Mouse (Mus musculus): ENCODE measurements at regions not wholly inside any gene's neighbourhood (a gene's known extent, or its start where the extent isn't known, plus 50 kb on each side); places are given as distances from the start of the nearest gene placed in this dataset.
"Not testable (repeated sequence)": the region's sequence is repeated elsewhere in the genome, so short reads cannot be mapped to it uniquely, and the experiment has no call there.

DNA sequence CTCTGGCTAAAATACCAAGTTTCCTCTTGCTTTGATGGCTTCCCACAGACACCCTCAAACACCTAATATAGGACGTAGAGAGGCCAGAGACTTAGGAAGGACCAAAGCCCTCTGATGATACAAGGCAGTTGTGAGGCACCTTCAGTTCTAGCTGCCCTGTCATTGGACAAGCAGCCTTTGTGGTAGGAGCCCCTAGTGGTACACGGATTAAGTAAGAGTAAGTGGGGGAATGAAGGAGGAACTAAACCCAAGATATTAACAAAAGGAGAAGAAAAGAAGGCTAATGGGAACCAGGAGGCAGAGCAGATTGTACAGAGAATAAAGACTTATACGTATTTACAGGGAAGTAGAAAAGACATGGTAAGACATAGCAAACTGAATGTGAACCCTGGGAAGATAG, 352.3 kb upstream of the Tmco5 start:
- not testable (repeated sequence) for H3K4me1 ChIP-seq; H3K27ac ChIP-seq; H3K4me3 ChIP-seq; H3K36me3 ChIP-seq; H3K27me3 ChIP-seq; ATAC-seq (ENCODE audit: insufficient number of reproducible peaks, insufficient read depth, low FRiP score, low TSS enrichment, low read depth); H3K9me3 ChIP-seq; H3K4me2 ChIP-seq; H3K9ac ChIP-seq
- 75% methylated on average over 2 of the region's 3 CpGs for WGBS

GRCm38 (mm10) chr2:116536453-116536852, 342.0 kb upstream of the Tmco5 start:
- Histone ChIP-seq H3K27me3 (no peaks in the 10 kb centered on the region), H3K27ac (no peak overlapping the region), H3K4me1 (no peaks in the 10 kb centered on the region), H3K9me3 (peaks cover 43% of the 10 kb centered on the region), H3K4me2 (no peak overlapping the region), H3K9ac (no peak overlapping the region), H3K36me3 (no peaks in the 10 kb centered on the region), H3K4me3 (no peak overlapping the region)
- ATAC-seq (ENCODE audit: insufficient number of reproducible peaks, insufficient read depth, low FRiP score, low TSS enrichment, low read depth), result 0 out of 2 replicates have a peak, but pooled peaks have one; percentile 32
- WGBS, result 82% methylated on average over 1 of the region's 1 CpGs

- Histone ChIP-seq H3K4me2 (no peak overlapping the region), H3K4me3 (no peak overlapping the region), H3K4me1 (no peaks in the 10 kb centered on the region), H3K9ac (no peak overlapping the region), H3K36me3 (no peaks in the 10 kb centered on the region), H3K27ac (no peak overlapping the region), H3K27me3 (no peaks in the 10 kb centered on the region), H3K9me3 (peaks cover 14% of the 10 kb centered on the region)
- ATAC-seq (ENCODE audit: insufficient number of reproducible peaks, insufficient read depth, low FRiP score, low TSS enrichment, low read depth), result no peak
Measured at GRCm38 (mm10) chr2:116559350-116559749, 319.1 kb upstream of the Tmco5 start.

GRCm38 (mm10) chr2:116583989-116584388, 294.5 kb upstream of the Tmco5 start:
- H3K4me2 ChIP-seq, result no peak overlapping the region
- 31% methylated on average over 2 of the region's 2 CpGs for WGBS

GRCm38 (mm10) chr2:116586203-116586959, 292.1 kb upstream of the Tmco5 start:
- 83% methylated on average over 11 of the region's 11 CpGs for WGBS
- Histone ChIP-seq H3K27me3 (no peaks in the 10 kb centered on the region), H3K4me3 (no peak overlapping the region), H3K9me3 (no peaks in the 10 kb centered on the region), H3K4me2 (no peak overlapping the region), H3K36me3 (no peaks in the 10 kb centered on the region), H3K4me1 (no peaks in the 10 kb centered on the region), H3K27ac (no peak overlapping the region), H3K9ac (no peak overlapping the region)
- ATAC-seq (ENCODE audit: insufficient number of reproducible peaks, insufficient read depth, low FRiP score, low TSS enrichment, low read depth), result no peak

More at GRCm38 (mm10) chr2:116583989-116584388, 294.5 kb upstream of the Tmco5 start:
- no peak overlapping the region for H3K9ac ChIP-seq
- no peaks in the 10 kb centered on the region for H3K27me3 ChIP-seq
- no peak for ATAC-seq (ENCODE audit: insufficient number of reproducible peaks, insufficient read depth, low FRiP score, low TSS enrichment, low read depth)
- H3K4me1 ChIP-seq, result no peaks in the 10 kb centered on the region
- no peaks in the 10 kb centered on the region for H3K36me3 ChIP-seq
- H3K4me3 ChIP-seq, result no peak overlapping the region
- H3K27ac ChIP-seq, result no peak overlapping the region
- H3K9me3 ChIP-seq, result no peaks in the 10 kb centered on the region

GRCm38 (mm10) chr2:116605869-116606268, 272.6 kb upstream of the Tmco5 start:
- no peak overlapping the region for H3K9ac ChIP-seq
- H3K27ac ChIP-seq, result no peak overlapping the region
- no peaks in the 10 kb centered on the region for H3K27me3 ChIP-seq
- no peak overlapping the region for H3K4me3 ChIP-seq
- no peak for ATAC-seq (ENCODE audit: insufficient number of reproducible peaks, insufficient read depth, low FRiP score, low TSS enrichment, low read depth)
- no peaks in the 10 kb centered on the region for H3K36me3 ChIP-seq
- no peaks in the 10 kb centered on the region for H3K9me3 ChIP-seq
- no peaks in the 10 kb centered on the region for H3K4me1 ChIP-seq
- H3K4me2 ChIP-seq, result no peak overlapping the region
- 78% methylated on average over 5 of the region's 5 CpGs for WGBS

- H3K4me2 ChIP-seq, result no peak overlapping the region
- H3K9ac ChIP-seq, result no peak overlapping the region
- no peaks in the 10 kb centered on the region for H3K4me1 ChIP-seq
- H3K27me3 ChIP-seq, result no peaks in the 10 kb centered on the region
- H3K4me3 ChIP-seq, result no peak overlapping the region
- H3K36me3 ChIP-seq, result no peaks in the 10 kb centered on the region
- ATAC-seq (ENCODE audit: insufficient number of reproducible peaks, insufficient read depth, low FRiP score, low TSS enrichment, low read depth), result no peak
- 69% methylated on average over 5 of the region's 5 CpGs for WGBS
- no peak overlapping the region for H3K27ac ChIP-seq
- no peaks in the 10 kb centered on the region for H3K9me3 ChIP-seq
Measured at GRCm38 (mm10) chr2:116639935-116640334, 238.6 kb upstream of the Tmco5 start.

DNA sequence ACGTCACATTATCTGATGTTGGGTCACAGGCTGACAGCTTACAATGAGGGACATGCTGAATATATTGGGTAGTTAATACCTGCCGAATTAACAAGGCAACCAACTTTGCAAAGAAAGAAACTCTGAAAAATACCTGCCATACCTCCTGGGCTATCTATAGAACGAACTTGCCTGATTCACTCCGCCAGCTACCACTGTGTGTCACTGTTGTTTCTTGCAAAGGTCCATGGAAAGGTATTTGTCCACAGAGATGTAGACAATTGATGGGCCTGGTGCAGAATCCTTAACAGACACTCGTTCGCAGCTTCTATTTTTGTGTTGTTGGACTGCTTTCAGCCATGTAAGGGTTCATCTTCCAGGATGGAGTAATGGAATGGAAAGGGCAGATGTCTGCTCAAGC, 226.4 kb upstream of the Tmco5 start:
- H3K4me1 ChIP-seq, result no peaks in the 10 kb centered on the region
- H3K36me3 ChIP-seq, result no peaks in the 10 kb centered on the region
- no peaks in the 10 kb centered on the region for H3K9me3 ChIP-seq
- H3K27ac ChIP-seq, result no peak overlapping the region
- no peak overlapping the region for H3K4me3 ChIP-seq
- no peak for ATAC-seq (ENCODE audit: insufficient number of reproducible peaks, insufficient read depth, low FRiP score, low TSS enrichment, low read depth)
- WGBS, result 74% methylated on average over 6 of the region's 6 CpGs
- no peak overlapping the region for H3K9ac ChIP-seq
- H3K4me2 ChIP-seq, result no peak overlapping the region
- no peaks in the 10 kb centered on the region for H3K27me3 ChIP-seq

DNA sequence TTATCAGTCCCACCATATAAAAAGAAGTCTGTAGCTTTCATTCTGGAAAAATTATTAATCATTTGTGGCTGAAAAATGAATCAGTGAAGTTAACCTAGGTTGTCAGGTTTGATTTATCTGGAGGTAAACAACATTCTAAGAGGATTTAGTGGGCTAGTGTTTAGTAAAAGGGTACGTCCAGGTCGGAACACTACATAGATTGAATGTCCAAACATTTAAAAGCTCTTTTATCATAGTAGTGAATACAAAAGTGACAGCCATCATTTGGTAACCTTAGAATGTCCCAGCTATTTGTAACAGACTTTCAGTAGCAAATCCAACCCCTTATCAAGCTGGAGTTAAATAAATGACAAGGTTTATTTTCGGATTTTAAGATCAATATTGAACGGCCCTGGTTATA, 192.7 kb upstream of the Tmco5 start:
- H3K36me3 ChIP-seq, result no peaks in the 10 kb centered on the region
- no peak for ATAC-seq (ENCODE audit: insufficient number of reproducible peaks, insufficient read depth, low FRiP score, low TSS enrichment, low read depth)
- H3K4me3 ChIP-seq, result no peak overlapping the region
- WGBS, result 76% methylated on average over 4 of the region's 4 CpGs
- H3K9me3 ChIP-seq, result no peaks in the 10 kb centered on the region
- H3K9ac ChIP-seq, result no peak overlapping the region
- H3K27me3 ChIP-seq, result no peaks in the 10 kb centered on the region
- H3K27ac ChIP-seq, result no peak overlapping the region
- H3K4me1 ChIP-seq, result no peaks in the 10 kb centered on the region
- no peak overlapping the region for H3K4me2 ChIP-seq

DNA sequence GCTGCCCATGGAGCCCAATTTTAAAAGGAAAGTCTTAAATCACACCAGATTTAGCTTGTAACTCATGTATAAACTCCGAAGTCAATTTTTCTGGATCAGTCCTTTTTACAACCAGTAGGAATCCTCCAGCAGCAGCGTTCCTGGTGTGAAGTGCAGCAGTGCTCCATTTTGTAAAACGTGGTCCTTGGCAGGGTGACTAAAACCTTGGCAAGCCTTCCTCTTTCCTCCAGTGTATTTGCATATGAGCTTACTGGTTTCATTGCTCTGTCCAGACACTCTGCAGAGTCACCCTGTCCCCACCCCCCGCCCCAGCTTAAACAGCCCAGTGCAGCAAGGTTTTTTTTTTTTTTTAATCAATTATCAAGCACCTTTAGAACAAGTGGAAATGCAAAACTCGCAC, 180.9 kb upstream of the Tmco5 start:
- no peak overlapping the region for H3K9ac ChIP-seq
- no peak overlapping the region for H3K4me2 ChIP-seq
- WGBS, result 72% methylated on average over 5 of the region's 5 CpGs
- no peaks in the 10 kb centered on the region for H3K4me1 ChIP-seq
- no peak overlapping the region for H3K4me3 ChIP-seq
- no peaks in the 10 kb centered on the region for H3K9me3 ChIP-seq
- H3K27ac ChIP-seq, result no peak overlapping the region
- H3K36me3 ChIP-seq, result no peaks in the 10 kb centered on the region
- no peaks in the 10 kb centered on the region for H3K27me3 ChIP-seq
- no peak for ATAC-seq (ENCODE audit: insufficient number of reproducible peaks, insufficient read depth, low FRiP score, low TSS enrichment, low read depth)

DNA sequence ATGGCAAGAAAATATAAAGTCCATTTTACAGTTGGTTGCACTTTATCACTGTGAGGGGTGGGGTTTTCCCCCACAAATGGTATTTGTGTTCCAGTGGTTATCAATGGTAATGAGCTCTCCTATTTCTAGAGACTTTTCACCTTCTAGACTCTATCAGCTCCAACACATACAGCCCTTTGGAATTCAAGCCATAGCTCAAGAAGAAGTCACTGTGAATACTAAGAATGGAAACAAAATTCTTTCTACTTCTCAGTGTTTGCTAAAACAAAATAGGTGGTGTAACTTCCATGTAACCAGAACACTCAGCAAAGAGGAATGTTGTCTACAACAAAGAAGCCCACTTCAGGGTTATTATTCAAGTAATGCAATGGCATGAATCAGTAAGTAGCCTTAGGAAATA, 173.8 kb upstream of the Tmco5 start:
- no peak overlapping the region for H3K4me2 ChIP-seq
- H3K27ac ChIP-seq, result no peak overlapping the region
- H3K4me1 ChIP-seq, result no peaks in the 10 kb centered on the region
- H3K36me3 ChIP-seq, result no peaks in the 10 kb centered on the region
- no peak overlapping the region for H3K9ac ChIP-seq
- no peaks in the 10 kb centered on the region for H3K27me3 ChIP-seq
- no peak overlapping the region for H3K4me3 ChIP-seq
- no peak for ATAC-seq (ENCODE audit: insufficient number of reproducible peaks, insufficient read depth, low FRiP score, low TSS enrichment, low read depth)
- no peaks in the 10 kb centered on the region for H3K9me3 ChIP-seq

- no peak for ATAC-seq (ENCODE audit: insufficient number of reproducible peaks, insufficient read depth, low FRiP score, low TSS enrichment, low read depth)
- H3K4me3 ChIP-seq, result no peak overlapping the region
- H3K27me3 ChIP-seq, result no peaks in the 10 kb centered on the region
- H3K9ac ChIP-seq, result no peak overlapping the region
- no peak overlapping the region for H3K4me2 ChIP-seq
- no peak overlapping the region for H3K27ac ChIP-seq
- H3K36me3 ChIP-seq, result no peaks in the 10 kb centered on the region
- 55% methylated on average over 4 of the region's 4 CpGs for WGBS
- no peaks in the 10 kb centered on the region for H3K4me1 ChIP-seq
- H3K9me3 ChIP-seq, result no peaks in the 10 kb centered on the region
Measured at GRCm38 (mm10) chr2:116709608-116710007, 168.9 kb upstream of the Tmco5 start.
